25 mouse cellular contexts compared by ENCODE assay signal in the genomic region with DNA sequence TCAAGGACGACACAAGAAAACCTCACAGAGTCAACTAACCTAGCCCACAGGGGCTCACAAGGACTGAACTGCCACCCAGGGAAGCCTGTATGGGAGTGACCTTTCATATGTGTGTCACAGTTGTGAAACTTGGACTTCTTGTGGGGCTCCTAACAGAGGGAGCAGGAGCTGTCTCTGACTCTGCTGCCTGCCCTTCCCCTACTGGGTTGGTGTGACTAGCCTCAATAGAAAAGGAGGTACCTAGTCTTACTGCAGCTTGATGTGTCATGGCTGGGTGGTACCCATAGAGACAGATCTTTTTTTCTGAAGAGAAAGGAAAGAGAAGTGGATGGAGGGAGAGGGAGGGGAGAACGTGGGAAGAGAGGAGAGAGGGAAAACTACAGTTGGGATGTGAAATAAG.
"Had no signal": no experiment of that assay in that cellular context is flagged by ENCODE, and none has a peak within 500 bp of the region (broad histone marks: within the 10 kb centered on the region; RNA-seq: fewer than 3 reads in every experiment).

No protein-coding gene starts in this region.

- H3K36me3 ChIP-seq: heart, embryonic 15.5 days; hindbrain, embryonic 15.5 days; kidney, embryonic 15.5 days; limb, embryonic 12.5 days had no signal

- H3K27ac ChIP-seq: heart, adult 2 months; heart, embryonic 13.5 days; heart, embryonic 15.5 days; hindbrain, embryonic 13.5 days; hindbrain, embryonic 15.5 days; hindbrain, postnatal 0 days; kidney, embryonic 15.5 days; kidney, postnatal 0 days; limb, embryonic 10.5 days; limb, embryonic 12.5 days had no signal

- H3K4me3 ChIP-seq: heart, adult 2 months; heart, embryonic 13.5 days; heart, embryonic 15.5 days; hindbrain, embryonic 13.5 days; hindbrain, embryonic 15.5 days; kidney, embryonic 15.5 days; limb, embryonic 10.5 days; limb, embryonic 12.5 days had no signal

- H3K9me3 ChIP-seq: heart, embryonic 15.5 days; hindbrain, embryonic 15.5 days; kidney, embryonic 15.5 days; limb, embryonic 10.5 days; limb, embryonic 12.5 days had no signal

- ATAC-seq: hindbrain, postnatal 0 days; intestine, embryonic 16.5 days had no signal

- H3K4me2 ChIP-seq: heart, embryonic 11.5 days; heart, embryonic 13.5 days; heart, embryonic 15.5 days; hindbrain, embryonic 13.5 days; hindbrain, embryonic 15.5 days; kidney, embryonic 15.5 days; limb, embryonic 12.5 days; liver, embryonic 11.5 days had no signal

- H3K27me3 ChIP-seq: heart, embryonic 13.5 days; heart, embryonic 15.5 days; hindbrain, embryonic 13.5 days; hindbrain, embryonic 15.5 days; kidney, embryonic 15.5 days; limb, embryonic 12.5 days had no signal

- H3K9ac ChIP-seq: heart, embryonic 13.5 days; heart, embryonic 15.5 days; hindbrain, embryonic 13.5 days; hindbrain, embryonic 15.5 days; kidney, embryonic 15.5 days; limb, embryonic 12.5 days had no signal

- DNase-seq: gastrocnemius, postnatal 10 days; gastrocnemius, postnatal 36 days; heart, adult 2 months; heart, postnatal 14 days; heart, postnatal 36 days; kidney, adult 11 months; kidney, adult 2 months; kidney, adult 9 months; kidney, postnatal 14 days; kidney, postnatal 36 days; layer of hippocampus, adult 9-11 months; layer of hippocampus, postnatal 36 days; liver had no signal
